Mouse (Mus musculus): ENCODE data around the gene Akap7. TPM values are rescaled to one million over a fixed set of nuclear protein-coding genes. Genes with fewer than 3 reads are reported as not detected.
A peak's percentile ranks its signal among the peaks of the same experiment; 100 is the strongest.

The Akap7 gene
- polyA plus RNA-seq, 1 experiment = 5.2 TPM

GRCm38 (mm10) chr10:25317665-25318064, 10.0 kb upstream of the Akap7 start:
- no peak for TF ChIP-seq CTCF (IDR thresholded peaks at IDR 0.05; ENCODE audit: extremely low read depth, insufficient read depth, insufficient read length, insufficient replicate concordance)
- TF ChIP-seq POLR2A (IDR thresholded peaks at IDR 0.05; ENCODE audit: low read depth, low read length) = no peak
- Histone ChIP-seq H3K27ac (ENCODE audit: insufficient read depth, low read length) (no peak overlapping the region), H3K27me3 (ENCODE audit: control insufficient read depth, insufficient read depth, low read length) (no peaks in the 10 kb centered on the region), H3K4me1 (ENCODE audit: control insufficient read depth, insufficient read depth, insufficient read length) (no peaks in the 10 kb centered on the region), H3K36me3 (ENCODE audit: control insufficient read depth, insufficient read depth, low read length) (no peaks in the 10 kb centered on the region), H3K4me3 (ENCODE audit: extremely low read depth, insufficient read depth, insufficient read length) (no peak overlapping the region)
- no peak for DNase-seq (ENCODE audit: low read depth in 1 of 2, low spot score in 2 of 2)

GRCm38 (mm10) chr10:25313856-25314584, 6.3 kb upstream of the Akap7 start:
- Histone ChIP-seq H3K4me1 (ENCODE audit: control insufficient read depth, insufficient read depth, insufficient read length) (peaks cover 2% of the 10 kb centered on the region; the same call in 1 of the 2 replicates), H3K4me3 (ENCODE audit: extremely low read depth, insufficient read depth, insufficient read length) (no peak overlapping the region), H3K27ac (ENCODE audit: insufficient read depth, low read length) (no peak overlapping the region), H3K36me3 (ENCODE audit: control insufficient read depth, insufficient read depth, low read length) (no peaks in the 10 kb centered on the region), H3K27me3 (ENCODE audit: control insufficient read depth, insufficient read depth, low read length) (no peaks in the 10 kb centered on the region)
- WGBS = 84% methylated on average over 17 of the region's 17 CpGs
- TF ChIP-seq POLR2A (IDR thresholded peaks at IDR 0.05; ENCODE audit: low read depth, low read length) = no peak
- TF ChIP-seq CTCF (IDR thresholded peaks at IDR 0.05; ENCODE audit: extremely low read depth, insufficient read depth, insufficient read length, insufficient replicate concordance) = no peak
- DNase-seq (ENCODE audit: low read depth in 1 of 2, low spot score in 2 of 2) = no peak

GRCm38 (mm10) chr10:25311554-25312212, 4.0 kb upstream of the Akap7 start:
- DNase-seq (ENCODE audit: low read depth in 1 of 2, low spot score in 2 of 2) = peak in 1 of 2 experiments; percentile 14
- Histone ChIP-seq H3K36me3 (ENCODE audit: control insufficient read depth, insufficient read depth, low read length) (no peaks in the 10 kb centered on the region), H3K4me3 (ENCODE audit: extremely low read depth, insufficient read depth, insufficient read length) (no peak overlapping the region), H3K27me3 (ENCODE audit: control insufficient read depth, insufficient read depth, low read length) (no peaks in the 10 kb centered on the region), H3K4me1 (ENCODE audit: control insufficient read depth, insufficient read depth, insufficient read length) (peaks cover 2% of the 10 kb centered on the region; the same call in 1 of the 2 replicates), H3K27ac (ENCODE audit: insufficient read depth, low read length) (no peak overlapping the region)
- TF ChIP-seq POLR2A (IDR thresholded peaks at IDR 0.05; ENCODE audit: low read depth, low read length) (no peak), CTCF (IDR thresholded peaks at IDR 0.05; ENCODE audit: extremely low read depth, insufficient read depth, insufficient read length, insufficient replicate concordance) (no peak)
- 30% methylated on average over 9 of the region's 9 CpGs for WGBS

DNA sequence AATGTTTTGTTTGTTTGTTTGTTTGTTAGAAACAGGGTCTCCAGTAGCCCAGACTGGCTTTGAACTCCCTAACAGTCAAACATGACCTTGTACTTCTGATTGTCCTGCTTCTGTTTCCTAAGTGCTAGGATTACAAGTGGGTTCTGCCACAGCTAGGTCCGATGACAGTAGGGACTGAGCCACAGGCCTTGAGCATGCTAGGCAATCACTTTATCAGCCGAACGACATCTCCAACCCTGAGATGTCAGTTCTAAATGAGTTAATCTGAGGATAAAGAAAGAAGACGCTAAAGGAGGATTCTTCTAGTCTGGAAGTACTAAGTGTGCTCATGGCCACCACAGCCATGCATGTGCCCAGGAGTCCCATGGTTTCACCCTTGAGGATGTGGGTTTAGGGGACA, 3.1 kb upstream of the Akap7 start:
- Histone ChIP-seq H3K27ac (ENCODE audit: insufficient read depth, low read length) (no peak overlapping the region), H3K27me3 (ENCODE audit: control insufficient read depth, insufficient read depth, low read length) (no peaks in the 10 kb centered on the region), H3K4me3 (ENCODE audit: extremely low read depth, insufficient read depth, insufficient read length) (no peak overlapping the region), H3K36me3 (ENCODE audit: control insufficient read depth, insufficient read depth, low read length) (no peaks in the 10 kb centered on the region), H3K4me1 (ENCODE audit: control insufficient read depth, insufficient read depth, insufficient read length) (peaks cover 2% of the 10 kb centered on the region; the same call in 1 of the 2 replicates)
- DNase-seq (ENCODE audit: low read depth in 1 of 2, low spot score in 2 of 2) = no peak
- 94% methylated on average over 4 of the region's 4 CpGs for WGBS
- no peak for TF ChIP-seq POLR2A (IDR thresholded peaks at IDR 0.05; ENCODE audit: low read depth, low read length)
- no peak for TF ChIP-seq CTCF (IDR thresholded peaks at IDR 0.05; ENCODE audit: extremely low read depth, insufficient read depth, insufficient read length, insufficient replicate concordance)

GRCm38 (mm10) chr10:25309996-25310395, 2.3 kb upstream of the Akap7 start:
- no peak for DNase-seq (ENCODE audit: low read depth in 1 of 2, low spot score in 2 of 2)
- Histone ChIP-seq H3K4me3 (ENCODE audit: extremely low read depth, insufficient read depth, insufficient read length) (no peak overlapping the region), H3K27me3 (ENCODE audit: control insufficient read depth, insufficient read depth, low read length) (no peaks in the 10 kb centered on the region), H3K4me1 (ENCODE audit: control insufficient read depth, insufficient read depth, insufficient read length) (peaks cover 2% of the 10 kb centered on the region; the same call in 1 of the 2 replicates), H3K36me3 (ENCODE audit: control insufficient read depth, insufficient read depth, low read length) (no peaks in the 10 kb centered on the region), H3K27ac (ENCODE audit: insufficient read depth, low read length) (no peak overlapping the region)
- TF ChIP-seq CTCF (IDR thresholded peaks at IDR 0.05; ENCODE audit: extremely low read depth, insufficient read depth, insufficient read length, insufficient replicate concordance) = no peak
- TF ChIP-seq POLR2A (IDR thresholded peaks at IDR 0.05; ENCODE audit: low read depth, low read length) = no peak
- WGBS = 89% methylated on average over 5 of the region's 5 CpGs

DNA sequence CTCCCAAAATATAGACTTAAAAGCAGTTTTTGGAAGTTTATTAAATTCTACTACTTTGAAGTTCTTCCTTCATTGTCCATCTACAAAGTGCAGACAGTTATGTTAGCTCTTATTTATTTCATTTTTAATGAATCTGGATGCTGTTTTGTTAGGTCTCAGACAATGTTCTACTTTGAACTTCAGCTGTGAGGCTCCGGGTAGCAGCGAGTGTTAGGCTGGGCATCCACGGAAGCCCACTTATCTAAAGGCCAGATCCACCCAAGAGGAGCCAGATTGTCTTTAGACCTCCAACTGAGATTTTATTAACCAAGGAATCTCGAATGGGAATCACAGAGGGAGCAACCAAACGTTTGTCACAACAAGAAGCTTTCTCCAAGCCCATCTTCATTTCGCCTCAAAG, 2.5 kb downstream of the Akap7 start:
- WGBS = 79% methylated on average over 6 of the region's 6 CpGs
- no peak overlapping the region for H3K27ac ChIP-seq (ENCODE audit: insufficient read depth, low read length)
- no peak for DNase-seq (ENCODE audit: low read depth in 1 of 2, low spot score in 2 of 2)
- no peaks in the 10 kb centered on the region for H3K4me1 ChIP-seq (ENCODE audit: control insufficient read depth, insufficient read depth, insufficient read length)
- no peak overlapping the region for H3K4me3 ChIP-seq (ENCODE audit: extremely low read depth, insufficient read depth, insufficient read length)
- TF ChIP-seq CTCF (IDR thresholded peaks at IDR 0.05; ENCODE audit: extremely low read depth, insufficient read depth, insufficient read length, insufficient replicate concordance) = no peak
- no peak for TF ChIP-seq POLR2A (IDR thresholded peaks at IDR 0.05; ENCODE audit: low read depth, low read length)
- no peaks in the 10 kb centered on the region for H3K36me3 ChIP-seq (ENCODE audit: control insufficient read depth, insufficient read depth, low read length)
- H3K27me3 ChIP-seq (ENCODE audit: control insufficient read depth, insufficient read depth, low read length) = no peaks in the 10 kb centered on the region

DNA sequence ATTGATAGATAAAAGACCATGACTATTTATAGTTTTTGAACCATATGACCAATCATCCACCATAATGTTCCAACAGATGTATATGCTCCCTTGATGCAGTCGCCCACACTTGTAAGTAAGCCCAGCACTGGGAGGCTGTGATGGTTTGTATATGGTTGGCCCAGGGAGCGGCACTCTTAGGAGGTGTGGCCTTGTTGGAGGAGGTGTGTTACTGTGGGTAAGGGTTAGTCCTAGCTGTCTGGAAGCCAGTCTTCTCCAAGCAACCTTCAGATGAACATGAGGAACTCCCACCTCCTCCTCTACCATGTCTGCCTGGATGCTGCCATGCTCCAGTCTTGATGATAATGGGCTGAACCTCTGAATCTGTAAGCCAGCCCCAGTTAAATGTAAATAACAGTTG, 3.1 kb downstream of the Akap7 start:
- Histone ChIP-seq H3K27me3 (ENCODE audit: control insufficient read depth, insufficient read depth, low read length) (no peaks in the 10 kb centered on the region), H3K36me3 (ENCODE audit: control insufficient read depth, insufficient read depth, low read length) (no peaks in the 10 kb centered on the region), H3K27ac (ENCODE audit: insufficient read depth, low read length) (no peak overlapping the region), H3K4me1 (ENCODE audit: control insufficient read depth, insufficient read depth, insufficient read length) (no peaks in the 10 kb centered on the region), H3K4me3 (ENCODE audit: extremely low read depth, insufficient read depth, insufficient read length) (no peak overlapping the region)
- 99% methylated on average over 2 of the region's 2 CpGs for WGBS
- no peak for DNase-seq (ENCODE audit: low read depth in 1 of 2, low spot score in 2 of 2)
- TF ChIP-seq CTCF (IDR thresholded peaks at IDR 0.05; ENCODE audit: extremely low read depth, insufficient read depth, insufficient read length, insufficient replicate concordance) = no peak
- no peak for TF ChIP-seq POLR2A (IDR thresholded peaks at IDR 0.05; ENCODE audit: low read depth, low read length)
